Mouse (Mus musculus): ENCODE data around the gene Nck1.

Nck1 gene

GRCm38 (mm10) chr9:100535618-100536262, 10.2 kb downstream of the Nck1 start:
- no peak for DNase-seq (ENCODE audit: low read depth, low spot score)

- no peak for DNase-seq (ENCODE audit: low read depth, low spot score)
These were observed 11.2 kb downstream of the Nck1 start for GRCm38 (mm10) chr9:100534686-100535085.

DNA sequence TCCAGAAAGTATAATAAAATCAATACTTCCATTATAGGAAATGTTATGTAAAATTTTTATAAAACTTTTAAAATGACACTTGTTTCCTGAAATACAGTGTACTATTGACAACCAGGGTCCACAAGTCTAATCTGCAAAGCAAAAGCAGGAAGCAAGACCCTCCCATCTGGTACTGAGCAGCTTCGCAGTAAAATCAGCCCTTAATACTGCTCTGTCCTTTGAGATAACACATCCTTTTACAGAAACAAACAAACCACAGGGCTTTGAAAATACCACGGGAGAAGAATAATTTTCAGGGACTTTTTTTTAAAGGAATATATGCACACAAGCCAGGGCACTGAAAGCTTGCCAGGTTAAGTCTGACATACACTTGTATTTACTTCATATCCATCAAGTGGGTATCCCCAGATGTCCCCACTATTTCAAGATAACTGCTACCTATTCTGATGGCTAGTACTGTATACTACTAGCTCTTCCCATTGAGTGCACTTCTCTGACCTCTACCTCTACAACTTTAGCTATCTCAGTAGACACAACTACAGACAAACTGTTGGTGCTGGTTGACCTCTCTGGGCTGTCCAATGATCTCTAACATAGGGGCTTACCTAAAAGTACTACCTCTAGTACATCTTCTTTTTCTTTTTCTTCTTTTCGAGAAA, 13.0 kb downstream of the Nck1 start:
- no peak for DNase-seq (ENCODE audit: low read depth, low spot score)

GRCm38 (mm10) chr9:100531296-100531695, 14.6 kb downstream of the Nck1 start:
- DNase-seq (ENCODE audit: low read depth, low spot score): no peak

DNA sequence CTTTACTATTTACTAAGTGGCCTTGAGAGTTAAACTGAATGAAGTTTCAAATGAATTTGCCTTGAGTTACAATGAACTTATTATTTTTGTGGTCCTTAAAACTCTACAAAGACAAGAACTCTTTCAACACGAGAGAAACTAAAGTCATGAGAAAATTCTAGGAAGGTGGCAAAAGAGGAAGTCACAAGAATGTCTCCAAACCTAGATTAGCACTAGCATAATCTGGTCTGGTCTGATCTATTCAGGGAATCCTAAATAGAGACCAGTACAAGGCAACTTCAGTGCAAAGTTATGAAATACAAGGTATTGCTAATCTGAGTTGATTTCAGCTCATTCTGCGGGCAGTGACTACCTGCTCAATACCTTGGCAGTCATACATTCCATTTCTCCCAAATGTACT, 20.7 kb downstream of the Nck1 start:
- no peak for DNase-seq (ENCODE audit: low read depth, low spot score)

DNA sequence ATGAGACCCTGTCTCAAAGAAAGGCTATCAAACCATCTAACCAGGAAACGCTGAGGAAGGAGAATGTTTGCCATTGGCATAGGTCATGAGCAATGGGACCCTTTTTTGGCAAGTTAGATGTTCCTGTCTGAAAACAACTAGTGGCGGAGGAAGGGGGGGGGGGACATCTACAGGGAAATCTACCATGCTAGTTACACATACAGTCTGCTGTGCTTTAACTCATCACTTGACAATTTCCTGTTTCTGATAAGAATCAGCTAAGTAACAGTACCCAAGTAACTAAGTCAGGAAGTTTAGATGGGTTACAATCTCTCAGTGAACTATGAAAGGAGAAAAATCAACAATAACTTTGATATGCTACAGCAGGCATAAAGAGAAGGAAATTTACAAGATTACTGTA, 23.9 kb downstream of the Nck1 start:
- no peak for DNase-seq (ENCODE audit: low read depth, low spot score)

DNA sequence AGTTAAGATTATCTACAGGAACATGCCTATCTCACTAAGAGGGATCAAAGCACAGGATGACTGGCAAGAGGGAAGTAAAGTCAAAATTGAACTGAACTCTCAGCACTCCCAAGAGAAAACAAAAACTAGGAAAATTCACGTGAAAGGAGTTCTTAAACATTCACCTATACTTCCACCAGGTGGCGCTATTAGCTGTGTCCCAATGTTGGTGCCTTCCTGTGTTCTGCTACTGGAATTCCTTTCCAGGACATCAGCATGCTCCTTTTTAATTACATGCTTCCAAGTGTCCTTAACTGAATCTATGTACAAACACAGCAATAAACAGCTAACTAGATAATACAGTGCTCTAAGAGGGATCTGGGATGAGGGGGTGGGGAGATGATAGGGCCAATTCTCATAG, 25.3 kb downstream of the Nck1 start:
- DNase-seq (ENCODE audit: low read depth, low spot score): peak; percentile 31

GRCm38 (mm10) chr9:100520012-100520411, 25.9 kb downstream of the Nck1 start:
- no peak for DNase-seq (ENCODE audit: low read depth, low spot score)

DNA sequence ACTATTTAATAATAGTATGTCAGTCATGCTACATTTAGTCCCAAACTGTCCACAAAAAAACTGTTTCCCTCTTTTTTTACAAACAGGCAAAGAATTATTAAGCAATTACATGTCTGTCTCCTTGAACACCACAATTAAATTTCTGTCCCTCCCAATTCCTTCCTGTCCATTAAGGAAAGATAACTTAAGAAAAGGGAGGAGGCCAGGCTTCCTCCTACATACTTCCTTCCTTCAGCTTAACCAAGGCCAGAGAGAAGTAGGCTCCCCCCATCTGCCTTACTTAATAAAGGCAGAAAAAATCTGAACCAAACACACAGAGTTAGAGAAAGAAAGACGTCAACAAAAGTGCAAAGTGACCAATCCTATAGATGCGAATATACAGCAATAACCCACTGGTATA, 38.4 kb downstream of the Nck1 start:
- DNase-seq (ENCODE audit: low read depth, low spot score): no peak

DNA sequence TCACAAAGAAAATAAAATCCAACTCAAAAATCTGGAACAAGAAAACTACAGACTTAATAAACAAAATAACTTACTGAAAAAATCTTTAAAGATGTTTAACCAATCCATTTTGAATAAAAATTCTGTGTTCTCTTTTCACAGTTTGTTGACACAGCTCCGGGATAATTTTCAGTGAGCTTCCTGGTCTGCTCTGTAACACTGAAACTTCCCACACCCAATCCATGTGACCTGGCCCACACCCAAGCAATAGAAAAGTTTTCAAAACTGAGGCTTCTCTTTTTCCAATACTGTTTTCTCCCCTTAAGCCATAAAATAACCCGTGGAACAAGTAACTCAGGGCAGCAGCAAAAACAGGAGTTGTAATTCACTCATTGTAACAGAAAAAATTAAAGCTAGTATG, 39.3 kb downstream of the Nck1 start:
- no peak for DNase-seq (ENCODE audit: low read depth, low spot score)

DNA sequence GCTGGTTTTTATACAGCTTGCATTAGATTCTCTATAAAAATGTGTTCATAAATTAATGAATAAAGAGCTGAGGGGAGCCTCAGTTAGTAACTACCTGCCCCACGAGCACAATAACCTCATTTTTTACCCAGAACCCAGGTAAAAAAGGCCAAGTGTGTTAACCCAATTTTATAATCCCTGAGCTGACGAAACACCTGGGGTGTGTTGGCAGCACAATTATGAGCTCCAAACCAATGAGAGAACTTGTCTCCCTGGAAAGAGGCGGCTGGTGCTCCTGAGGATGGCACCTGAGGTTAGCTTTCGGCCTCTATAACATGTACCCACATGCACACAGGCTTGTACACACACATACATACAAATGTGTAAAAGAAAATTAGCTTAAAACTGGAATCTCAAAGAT, 40.4 kb downstream of the Nck1 start:
- no peak for DNase-seq (ENCODE audit: low read depth, low spot score)

DNA sequence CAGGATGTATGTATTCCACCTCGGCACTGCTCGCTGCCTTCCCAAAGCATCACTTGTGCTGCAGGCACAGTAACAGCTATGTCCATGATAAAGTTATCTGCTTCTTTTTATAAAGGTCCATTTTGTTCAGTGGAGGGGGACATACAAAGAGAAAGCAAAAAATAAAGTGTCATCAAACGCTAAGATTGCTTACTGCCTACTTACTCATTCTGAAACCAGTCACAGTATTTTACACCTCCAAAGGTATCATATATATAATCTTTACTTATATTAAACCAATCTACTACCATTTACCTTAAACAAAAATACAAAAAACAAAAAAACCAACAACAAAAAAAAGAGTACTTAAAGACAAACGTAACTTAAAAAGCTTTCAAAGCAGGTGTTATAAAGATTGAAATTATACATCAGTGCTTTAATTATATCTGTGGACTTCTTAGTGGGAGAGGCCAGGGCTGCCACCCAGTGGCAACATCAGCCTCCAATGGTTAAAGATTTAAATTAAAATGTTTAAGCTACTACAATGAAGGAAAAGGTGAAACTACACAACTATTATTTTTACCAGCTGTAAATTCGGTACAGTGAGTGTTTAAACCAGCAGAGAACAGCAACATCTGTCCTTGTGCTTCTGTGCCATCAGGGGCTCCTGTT, 52.2 kb downstream of the Nck1 start:
- DNase-seq (ENCODE audit: low read depth, low spot score): no peak

DNA sequence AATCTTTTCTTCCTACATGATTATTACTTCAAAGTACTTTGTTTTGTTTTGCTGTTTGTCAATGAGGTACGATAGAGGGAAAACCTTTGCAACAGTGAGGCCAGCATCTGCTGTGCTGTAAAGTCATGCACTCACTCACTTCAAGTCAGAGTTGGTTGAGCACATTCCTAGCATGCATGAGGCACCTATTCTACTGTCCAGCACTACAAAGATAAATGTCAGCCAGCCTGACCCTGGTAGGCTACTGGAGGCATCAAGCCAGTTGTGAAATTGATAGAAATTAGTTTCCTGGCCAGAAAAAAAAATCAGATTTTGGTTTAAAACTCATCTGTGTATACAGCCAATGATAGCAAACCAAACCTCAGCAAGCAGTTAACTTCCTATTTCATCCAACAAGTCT, 54.5 kb downstream of the Nck1 start:
- DNase-seq (ENCODE audit: low read depth, low spot score): no peak

DNA sequence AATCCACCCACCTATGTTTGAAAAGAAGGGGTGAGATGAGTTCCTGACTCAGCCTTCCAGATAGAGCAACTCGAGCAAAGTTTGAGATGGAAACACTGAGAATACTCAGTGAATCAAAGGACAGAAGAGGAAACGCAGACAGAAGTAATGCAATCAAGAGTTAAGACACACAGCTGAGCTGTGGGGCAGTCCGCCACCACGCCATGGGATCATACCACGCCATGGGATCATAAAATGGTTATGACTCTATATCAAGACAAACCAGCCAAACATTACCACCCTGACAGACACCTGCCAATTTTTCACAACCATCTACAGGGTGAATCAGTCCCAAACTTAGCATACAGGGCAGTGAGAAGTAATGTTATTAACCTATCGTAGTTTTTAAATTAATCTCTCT, 57.0 kb downstream of the Nck1 start:
- DNase-seq (ENCODE audit: low read depth, low spot score): no peak

- DNase-seq (ENCODE audit: low read depth, low spot score): no peak
These were observed 57.7 kb downstream of the Nck1 start for GRCm38 (mm10) chr9:100488056-100488713.

GRCm38 (mm10) chr9:100486431-100486830, 59.5 kb downstream of the Nck1 start, which contains the start of gene Il20rb:
TSS of gene Il20rb (minus strand) at chr9:100486788.
- no peak for DNase-seq (ENCODE audit: low read depth, low spot score)

DNA sequence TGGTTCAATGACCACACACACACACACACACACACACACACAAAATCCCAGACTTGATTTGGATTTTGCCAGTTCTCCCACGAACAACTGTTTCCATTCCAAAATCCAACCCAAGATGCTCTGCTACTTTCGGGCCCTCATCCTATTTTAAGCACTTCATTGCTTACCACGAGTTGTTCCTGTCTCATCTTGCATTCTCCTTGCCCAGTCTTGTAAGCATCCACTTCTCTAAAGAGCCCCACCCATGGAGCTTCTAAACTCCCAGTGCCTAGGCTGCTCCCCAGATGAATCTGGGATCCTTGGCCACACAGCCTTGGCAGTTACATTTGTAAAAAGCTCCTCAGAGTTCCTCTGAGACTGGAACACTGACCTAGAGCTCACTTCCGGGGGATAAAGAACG, 62.6 kb downstream of the Nck1 start:
- no peak for DNase-seq (ENCODE audit: low read depth, low spot score)

GRCm38 (mm10) chr9:100481626-100482025, 64.3 kb downstream of the Nck1 start:
- DNase-seq (ENCODE audit: low read depth, low spot score): no peak

DNA sequence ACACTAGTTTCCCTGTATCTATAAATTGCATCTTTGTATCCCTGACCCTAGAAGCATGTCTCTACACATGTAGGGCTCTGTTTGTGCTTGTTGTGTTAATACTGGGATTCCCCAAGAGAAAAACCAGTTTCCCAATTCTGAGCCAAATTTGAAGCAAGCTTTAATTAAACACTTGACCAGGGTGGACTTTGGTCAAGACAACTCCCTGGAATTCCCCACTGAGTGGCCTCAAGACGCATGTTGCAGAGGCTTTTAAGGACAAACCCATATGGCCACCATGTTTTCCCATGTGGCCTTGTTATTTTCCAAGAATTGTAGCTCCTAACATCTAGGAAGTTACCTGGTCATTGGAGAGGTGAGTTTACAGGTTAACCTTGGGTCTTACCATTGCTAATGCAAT, 71.9 kb downstream of the Nck1 start:
- DNase-seq (ENCODE audit: low read depth, low spot score): no peak

DNA sequence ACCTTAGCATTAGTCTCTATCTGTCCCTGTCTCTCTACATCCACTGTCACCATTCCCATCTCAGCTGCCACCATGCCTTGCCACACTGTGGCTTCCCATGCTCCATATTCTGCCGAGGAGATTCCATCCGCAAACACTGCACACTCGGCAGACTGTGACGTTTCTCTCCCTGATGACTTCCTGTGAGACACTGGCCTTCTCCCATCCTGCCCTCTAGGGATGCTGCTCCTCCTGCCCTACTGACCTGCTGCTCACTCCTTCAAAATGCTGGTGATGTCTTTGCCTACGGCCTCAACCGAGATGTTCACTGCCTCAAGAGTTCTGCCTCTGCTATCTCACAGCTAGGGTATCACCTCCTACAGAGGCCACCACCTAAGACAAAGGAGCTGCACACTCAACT, 72.6 kb downstream of the Nck1 start:
- DNase-seq (ENCODE audit: low read depth, low spot score): no peak

DNA sequence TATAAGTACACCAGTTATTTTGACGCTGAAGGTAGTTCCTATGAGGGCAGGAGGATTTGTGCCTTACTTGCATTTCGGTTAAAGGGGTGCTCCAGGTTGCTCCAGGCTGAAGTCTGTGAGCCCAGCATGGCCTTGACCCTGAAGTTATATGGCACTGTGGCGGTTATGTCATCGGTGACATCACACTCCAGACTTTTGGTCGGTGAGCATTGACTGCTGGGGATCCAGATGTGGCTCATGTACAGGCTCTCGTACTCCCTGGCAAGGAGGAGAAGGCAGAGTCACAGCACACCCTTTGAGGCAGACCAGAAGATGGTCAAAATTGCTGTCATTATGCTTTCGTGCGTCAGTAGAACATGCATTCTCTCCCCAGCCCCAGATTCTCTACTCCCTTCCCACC, 73.0 kb downstream of the Nck1 start:
- no peak for DNase-seq (ENCODE audit: low read depth, low spot score)

- no peak for DNase-seq (ENCODE audit: low read depth, low spot score)
These were observed 74.4 kb downstream of the Nck1 start for GRCm38 (mm10) chr9:100471605-100471953.

All from WW6 (cell line).